Mouse (Mus musculus) layer of hippocampus, postnatal 36 days (tissue): ENCODE measurements at regions not wholly inside any gene's neighbourhood (a gene's known extent, or its start where the extent isn't known, plus 50 kb on each side); places are given as distances from the start of the nearest gene placed in this dataset.

Experiments used
- DNase-seq, 2 experiments: peaks; one replicate each; pipeline ENCODE4 v3.0.0; 2022

DNA sequence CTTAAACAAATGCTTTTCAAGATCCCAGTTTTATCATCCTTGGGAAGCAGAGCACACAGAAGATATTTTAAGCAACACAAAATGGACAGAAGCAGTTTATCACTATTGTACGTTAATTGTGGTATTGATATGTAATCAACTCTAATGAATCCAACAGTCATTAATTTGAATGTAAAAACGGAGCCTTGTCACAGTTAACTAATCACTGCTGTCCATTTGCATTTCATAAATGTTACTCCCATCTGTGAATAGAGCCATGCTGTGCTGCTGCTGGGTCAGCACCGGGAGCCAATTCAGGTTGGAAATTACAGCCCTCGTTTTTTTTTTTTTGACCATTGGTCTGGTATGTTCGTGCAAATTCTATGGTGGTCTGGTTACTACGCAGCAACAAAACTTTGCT is 85.0 kb upstream of the Fbxo33 start:
- no peak for DNase-seq
